Mouse (Mus musculus): ENCODE results near the gene Sema5a. TPM values are rescaled to one million over a fixed set of nuclear protein-coding genes. Genes with fewer than 3 reads are reported as not detected.

The Sema5a gene
- polyA plus RNA-seq, 1 experiment from 2014 or later = 15.7 TPM

DNA sequence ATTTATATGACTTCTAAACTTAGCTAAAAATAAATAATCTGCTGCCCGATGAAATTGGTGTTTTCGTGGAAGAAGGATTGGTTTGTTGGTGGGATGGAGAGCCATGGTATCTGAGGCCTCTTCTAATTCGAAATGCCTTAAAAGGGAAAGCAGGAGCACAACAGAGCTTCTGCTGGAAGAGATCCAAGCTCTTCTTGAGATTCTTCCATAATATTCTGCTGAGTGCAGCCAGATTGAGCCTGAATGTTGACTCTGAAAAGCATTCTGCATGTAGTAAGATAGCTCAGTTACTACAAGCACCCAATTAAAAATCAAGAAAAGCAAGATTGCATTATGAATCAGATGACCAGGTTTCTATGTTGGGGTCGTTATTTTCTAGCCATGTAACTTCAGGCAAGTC is 36.8 kb downstream of the Sema5a start:
- Histone ChIP-seq H3K27me3 (ENCODE audit: control insufficient read depth, insufficient read depth, low read length) (no peaks in the 10 kb centered on the region), H3K9me3 (ENCODE audit: control insufficient read depth, low read length) (no peaks in the 10 kb centered on the region), H3K4me2 (ENCODE audit: low read depth, low read length) (no peak overlapping the region), H3K9ac (replicated peaks; ENCODE audit: low read depth, low read length) (no peak overlapping the region), H3K36me3 (ENCODE audit: control insufficient read depth, insufficient read depth, low read length) (no peaks in the 10 kb centered on the region), H3K27ac (ENCODE audit: low read depth, low read length) (no peak overlapping the region), H3K4me1 (ENCODE audit: control insufficient read depth, insufficient read depth, low read length) (no peaks in the 10 kb centered on the region), H3K4me3 (ENCODE audit: low read depth, low read length) (no peak overlapping the region)
- WGBS = 87% methylated on average over 4 of the region's 4 CpGs
- ATAC-seq (ENCODE audit: low read depth) = no peak

DNA sequence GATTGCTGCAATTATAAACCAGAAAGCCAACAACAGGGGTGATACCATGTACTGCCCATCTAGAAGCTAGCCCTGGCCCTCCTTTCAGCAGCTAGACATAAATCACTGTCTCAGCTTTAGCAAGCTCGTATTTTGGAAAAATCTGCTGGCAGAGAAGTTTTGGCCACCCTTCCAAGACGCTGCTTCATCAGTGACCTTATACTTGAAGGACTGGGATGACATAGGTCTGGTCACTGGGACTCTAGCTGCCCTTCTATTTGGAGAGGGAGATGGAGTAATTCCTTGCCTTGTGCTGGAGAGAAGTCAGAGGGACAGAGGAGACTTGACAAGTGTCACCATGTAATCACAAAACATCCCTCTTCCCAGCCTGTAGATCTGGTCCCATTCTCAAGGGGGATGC is 40.1 kb downstream of the Sema5a start:
- WGBS = 74% methylated on average over 2 of the region's 2 CpGs
- H3K9ac ChIP-seq (replicated peaks; ENCODE audit: low read depth, low read length) = no peak overlapping the region
- ATAC-seq (ENCODE audit: low read depth) = no peak

DNA sequence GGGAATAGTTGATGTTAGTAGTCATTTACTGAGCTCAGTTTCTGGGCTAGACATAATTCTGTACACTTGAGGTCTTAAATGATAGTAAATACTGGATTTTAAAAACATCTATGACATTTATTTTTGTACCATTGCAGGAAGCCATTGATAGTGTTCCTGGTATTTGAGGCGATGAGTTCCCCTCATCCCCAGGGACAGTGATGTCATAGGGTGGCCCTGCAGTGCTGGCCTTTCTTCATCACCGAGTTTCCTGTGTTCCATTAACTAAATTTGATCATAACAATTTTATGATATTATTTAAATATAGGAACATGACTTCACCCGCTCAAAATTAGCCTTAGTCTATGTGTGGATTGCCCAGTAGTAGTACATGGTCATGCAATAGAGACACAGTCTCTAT is 41.7 kb downstream of the Sema5a start:
- 85% methylated on average over 3 of the region's 3 CpGs for WGBS
- Histone ChIP-seq H3K27ac (ENCODE audit: low read depth, low read length) (no peak overlapping the region), H3K9ac (replicated peaks; ENCODE audit: low read depth, low read length) (no peak overlapping the region), H3K9me3 (ENCODE audit: control insufficient read depth, low read length) (no peaks in the 10 kb centered on the region), H3K4me1 (ENCODE audit: control insufficient read depth, insufficient read depth, low read length) (no peaks in the 10 kb centered on the region), H3K4me3 (ENCODE audit: low read depth, low read length) (no peak overlapping the region), H3K4me2 (ENCODE audit: low read depth, low read length) (no peak overlapping the region), H3K27me3 (ENCODE audit: control insufficient read depth, insufficient read depth, low read length) (no peaks in the 10 kb centered on the region), H3K36me3 (ENCODE audit: control insufficient read depth, insufficient read depth, low read length) (no peaks in the 10 kb centered on the region)
- ATAC-seq (ENCODE audit: low read depth) = no peak

More for the DNA sequence above, 40.1 kb downstream of the Sema5a start:
- H3K27me3 ChIP-seq (ENCODE audit: control insufficient read depth, insufficient read depth, low read length) = no peaks in the 10 kb centered on the region
- H3K36me3 ChIP-seq (ENCODE audit: control insufficient read depth, insufficient read depth, low read length) = no peaks in the 10 kb centered on the region
- no peaks in the 10 kb centered on the region for H3K4me1 ChIP-seq (ENCODE audit: control insufficient read depth, insufficient read depth, low read length)
- H3K4me3 ChIP-seq (ENCODE audit: low read depth, low read length) = no peak overlapping the region
- H3K9me3 ChIP-seq (ENCODE audit: control insufficient read depth, low read length) = no peaks in the 10 kb centered on the region
- H3K4me2 ChIP-seq (ENCODE audit: low read depth, low read length) = no peak overlapping the region
- no peak overlapping the region for H3K27ac ChIP-seq (ENCODE audit: low read depth, low read length)

DNA sequence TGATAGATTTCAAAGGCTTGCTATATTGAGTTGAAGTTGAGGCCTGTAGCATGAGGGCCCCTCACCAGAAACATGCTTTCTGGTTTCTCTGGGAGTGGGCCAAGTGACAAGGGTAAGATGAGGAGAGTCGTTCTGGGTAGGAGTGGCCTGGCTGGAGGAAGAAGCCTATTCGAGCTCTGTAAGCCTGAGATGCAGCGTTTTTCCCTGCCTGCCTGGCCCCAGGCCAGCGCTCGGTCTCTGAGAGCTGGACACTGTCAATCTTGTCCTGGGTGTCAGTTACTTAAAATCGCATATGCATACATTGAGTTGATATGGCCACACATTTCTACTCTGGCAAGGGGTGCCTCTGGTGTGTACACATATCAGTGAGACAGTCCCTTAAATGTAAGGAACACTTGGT is 43.9 kb downstream of the Sema5a start:
- H3K27me3 ChIP-seq (ENCODE audit: control insufficient read depth, insufficient read depth, low read length) = no peaks in the 10 kb centered on the region
- no peaks in the 10 kb centered on the region for H3K36me3 ChIP-seq (ENCODE audit: control insufficient read depth, insufficient read depth, low read length)
- no peak for ATAC-seq (ENCODE audit: low read depth)
- no peak overlapping the region for H3K27ac ChIP-seq (ENCODE audit: low read depth, low read length)
- H3K4me1 ChIP-seq (ENCODE audit: control insufficient read depth, insufficient read depth, low read length) = no peaks in the 10 kb centered on the region
- no peaks in the 10 kb centered on the region for H3K9me3 ChIP-seq (ENCODE audit: control insufficient read depth, low read length)
- no peak overlapping the region for H3K4me3 ChIP-seq (ENCODE audit: low read depth, low read length)
- WGBS = 46% methylated on average over 6 of the region's 6 CpGs
- no peak overlapping the region for H3K4me2 ChIP-seq (ENCODE audit: low read depth, low read length)
- no peak overlapping the region for H3K9ac ChIP-seq (replicated peaks; ENCODE audit: low read depth, low read length)

DNA sequence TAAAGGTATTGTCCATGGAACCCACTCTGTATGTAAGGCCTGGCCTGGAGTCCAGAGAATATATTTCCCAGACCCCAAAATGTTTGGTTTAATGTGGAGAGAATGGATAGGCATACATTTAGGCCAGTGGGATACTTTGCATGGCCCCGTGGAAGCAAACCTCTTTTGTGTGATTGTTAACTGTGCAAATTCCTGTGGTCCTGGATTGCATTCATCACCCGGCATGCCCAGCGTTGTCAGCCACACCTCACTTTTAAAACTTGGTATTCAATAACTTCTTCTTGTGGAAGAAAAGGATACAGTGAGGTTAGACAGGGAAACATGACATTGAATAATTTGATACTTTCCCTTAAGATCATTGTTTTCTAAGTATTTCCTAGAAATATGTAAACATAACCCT is 46.4 kb downstream of the Sema5a start:
- Histone ChIP-seq H3K9ac (replicated peaks; ENCODE audit: low read depth, low read length) (no peak overlapping the region), H3K36me3 (ENCODE audit: control insufficient read depth, insufficient read depth, low read length) (no peaks in the 10 kb centered on the region), H3K27me3 (ENCODE audit: control insufficient read depth, insufficient read depth, low read length) (no peaks in the 10 kb centered on the region), H3K4me1 (ENCODE audit: control insufficient read depth, insufficient read depth, low read length) (no peaks in the 10 kb centered on the region), H3K9me3 (ENCODE audit: control insufficient read depth, low read length) (no peaks in the 10 kb centered on the region), H3K4me3 (ENCODE audit: low read depth, low read length) (no peak overlapping the region), H3K4me2 (ENCODE audit: low read depth, low read length) (no peak overlapping the region), H3K27ac (ENCODE audit: low read depth, low read length) (no peak overlapping the region)
- 42% methylated on average over 3 of the region's 3 CpGs for WGBS
- no peak for ATAC-seq (ENCODE audit: low read depth)

DNA sequence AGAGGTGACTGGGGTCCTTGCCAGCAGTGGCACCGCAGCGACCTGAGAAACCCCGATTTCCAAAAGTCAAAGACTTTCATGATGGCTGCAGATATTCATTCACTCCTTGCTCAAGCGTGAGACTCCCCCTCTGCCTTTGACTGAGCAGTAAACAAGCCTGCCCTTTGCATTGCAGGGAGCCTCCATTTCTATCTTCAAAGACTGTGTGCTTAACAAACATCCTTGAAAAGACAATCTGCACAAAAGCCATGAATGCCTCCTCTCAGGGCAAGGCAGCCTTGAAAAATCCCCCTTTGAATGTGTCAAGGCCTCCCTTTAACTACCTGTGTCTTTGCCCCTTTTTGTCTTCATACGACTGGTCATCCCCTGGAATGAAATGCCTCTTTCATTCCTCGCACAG is 51.9 kb downstream of the Sema5a start:
- no peak overlapping the region for H3K9ac ChIP-seq (replicated peaks; ENCODE audit: low read depth, low read length)
- no peak for ATAC-seq (ENCODE audit: low read depth)
- 38% methylated on average over 6 of the region's 6 CpGs for WGBS

DNA sequence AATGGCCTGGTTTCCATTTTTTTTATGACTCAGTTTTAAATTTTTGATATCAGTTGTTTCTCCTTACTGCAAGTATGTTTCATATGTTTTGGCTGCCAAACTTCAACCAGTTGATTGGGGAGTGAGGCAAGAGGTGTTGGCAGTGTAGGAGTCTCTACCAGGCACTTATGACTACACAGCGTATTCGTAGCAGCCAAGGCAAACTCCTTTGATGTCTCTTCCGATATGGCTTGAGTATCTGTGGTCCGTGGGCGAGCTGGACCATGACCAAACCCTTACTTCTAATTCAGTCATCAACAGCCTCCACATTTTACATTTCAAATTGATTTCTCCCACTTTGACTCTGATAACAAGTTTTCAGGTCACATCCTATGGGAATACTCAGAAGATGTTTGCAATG is 52.7 kb downstream of the Sema5a start:
- Histone ChIP-seq H3K9ac (replicated peaks; ENCODE audit: low read depth, low read length) (no peak overlapping the region), H3K4me1 (ENCODE audit: control insufficient read depth, insufficient read depth, low read length) (no peaks in the 10 kb centered on the region), H3K4me2 (ENCODE audit: low read depth, low read length) (no peak overlapping the region), H3K27me3 (ENCODE audit: control insufficient read depth, insufficient read depth, low read length) (no peaks in the 10 kb centered on the region), H3K27ac (ENCODE audit: low read depth, low read length) (no peak overlapping the region), H3K4me3 (ENCODE audit: low read depth, low read length) (no peak overlapping the region), H3K9me3 (ENCODE audit: control insufficient read depth, low read length) (no peaks in the 10 kb centered on the region), H3K36me3 (ENCODE audit: control insufficient read depth, insufficient read depth, low read length) (no peaks in the 10 kb centered on the region)
- 91% methylated on average over 5 of the region's 5 CpGs for WGBS
- no peak for ATAC-seq (ENCODE audit: low read depth)

More for the DNA sequence above, 51.9 kb downstream of the Sema5a start:
- Histone ChIP-seq H3K9me3 (ENCODE audit: control insufficient read depth, low read length) (no peaks in the 10 kb centered on the region), H3K27ac (ENCODE audit: low read depth, low read length) (no peak overlapping the region), H3K4me3 (ENCODE audit: low read depth, low read length) (no peak overlapping the region), H3K4me1 (ENCODE audit: control insufficient read depth, insufficient read depth, low read length) (no peaks in the 10 kb centered on the region), H3K36me3 (ENCODE audit: control insufficient read depth, insufficient read depth, low read length) (no peaks in the 10 kb centered on the region), H3K27me3 (ENCODE audit: control insufficient read depth, insufficient read depth, low read length) (no peaks in the 10 kb centered on the region), H3K4me2 (ENCODE audit: low read depth, low read length) (no peak overlapping the region)

DNA sequence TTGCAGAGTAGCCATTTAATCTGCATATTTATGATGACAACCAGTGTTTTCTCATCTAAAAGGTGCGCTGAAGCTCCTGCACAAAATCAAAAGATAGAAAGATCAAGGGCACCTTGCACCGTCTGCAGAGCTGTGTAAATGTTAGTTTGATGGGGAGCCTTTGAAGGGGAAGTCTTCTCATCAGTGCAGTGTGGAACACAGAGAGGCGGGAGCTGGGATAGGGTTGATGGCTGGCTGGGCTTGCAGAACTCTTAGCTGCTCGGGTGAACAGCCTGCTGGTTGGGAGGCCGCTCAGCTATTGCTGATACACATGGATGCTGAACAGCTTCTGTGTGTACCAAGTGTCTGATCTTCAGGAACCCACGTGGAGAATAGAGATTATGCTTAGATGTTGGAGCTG is 53.9 kb downstream of the Sema5a start:
- Histone ChIP-seq H3K4me2 (ENCODE audit: low read depth, low read length) (no peak overlapping the region), H3K4me1 (ENCODE audit: control insufficient read depth, insufficient read depth, low read length) (no peaks in the 10 kb centered on the region), H3K4me3 (ENCODE audit: low read depth, low read length) (no peak overlapping the region), H3K9ac (replicated peaks; ENCODE audit: low read depth, low read length) (no peak overlapping the region), H3K9me3 (ENCODE audit: control insufficient read depth, low read length) (no peaks in the 10 kb centered on the region), H3K27ac (ENCODE audit: low read depth, low read length) (no peak overlapping the region), H3K27me3 (ENCODE audit: control insufficient read depth, insufficient read depth, low read length) (no peaks in the 10 kb centered on the region), H3K36me3 (ENCODE audit: control insufficient read depth, insufficient read depth, low read length) (no peaks in the 10 kb centered on the region)
- ATAC-seq (ENCODE audit: low read depth) = no peak
- WGBS = 69% methylated on average over 6 of the region's 6 CpGs

DNA sequence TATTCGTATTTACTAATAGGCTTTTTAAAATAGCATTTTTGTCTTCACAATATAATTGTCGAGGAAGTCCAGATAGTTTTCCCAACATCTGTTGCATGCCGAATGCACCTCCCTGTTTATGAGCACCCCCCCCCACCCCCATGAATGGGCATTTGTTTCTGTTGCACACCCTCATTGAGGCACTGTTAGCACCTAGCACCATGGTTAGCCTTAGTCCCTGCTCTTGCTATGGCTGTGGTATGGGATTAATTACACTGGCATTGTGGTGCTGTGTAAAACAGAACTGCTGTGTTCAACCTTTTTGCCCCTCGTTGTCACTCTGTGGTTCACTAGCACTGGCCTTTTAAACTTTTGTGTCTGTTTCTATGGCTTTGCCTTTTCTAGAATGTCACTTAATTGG is 56.4 kb downstream of the Sema5a start:
- no peaks in the 10 kb centered on the region for H3K36me3 ChIP-seq (ENCODE audit: control insufficient read depth, insufficient read depth, low read length)
- H3K4me2 ChIP-seq (ENCODE audit: low read depth, low read length) = no peak overlapping the region
- WGBS = 70% methylated on average over 4 of the region's 4 CpGs
- no peak for ATAC-seq (ENCODE audit: low read depth)
- no peak overlapping the region for H3K4me3 ChIP-seq (ENCODE audit: low read depth, low read length)
- no peaks in the 10 kb centered on the region for H3K4me1 ChIP-seq (ENCODE audit: control insufficient read depth, insufficient read depth, low read length)
- H3K9ac ChIP-seq (replicated peaks; ENCODE audit: low read depth, low read length) = no peak overlapping the region
- no peaks in the 10 kb centered on the region for H3K27me3 ChIP-seq (ENCODE audit: control insufficient read depth, insufficient read depth, low read length)
- no peak overlapping the region for H3K27ac ChIP-seq (ENCODE audit: low read depth, low read length)
- no peaks in the 10 kb centered on the region for H3K9me3 ChIP-seq (ENCODE audit: control insufficient read depth, low read length)

Data from neural tube, embryonic 14.5 days (tissue).